Mouse (Mus musculus): ENCODE data around the gene Magea5. TPM values are rescaled to one million over a fixed set of nuclear protein-coding genes. Genes with fewer than 3 reads are reported as not detected.
"Not testable (repeated sequence)": the region's sequence is repeated elsewhere in the genome, so short reads cannot be mapped to it uniquely, and the experiment has no call there.

Gene Magea5
- total RNA-seq (2014; rRNA removed) (not detected in 2 replicates), polyA plus RNA-seq (2015; fragmentation: Nextera tagmentation; extraction: Ambion mirVana) (not detected in 2 replicates)

GRCm38 (mm10) chrX:155063045-155063444 is at the start of gene Magea5:
Gene Magea5, minus strand, starts transcription at chrX:155063145.
- not testable (repeated sequence) for H3K9me3 ChIP-seq (ENCODE audit: low read length); DNase-seq (ENCODE audit: low spot score); ATAC-seq; H3K4me1 ChIP-seq (ENCODE audit: insufficient read depth, low read length); H3K36me3 ChIP-seq (ENCODE audit: insufficient read depth, low read length); H3K4me3 ChIP-seq (ENCODE audit: low read length); H3K9ac ChIP-seq (replicated peaks; ENCODE audit: low read length); H3K4me2 ChIP-seq (ENCODE audit: low read depth, low read length); H3K27me3 ChIP-seq (ENCODE audit: insufficient read depth, low read length); H3K27ac ChIP-seq
- 85% methylated on average over 13 of the region's 16 CpGs for WGBS

DNA sequence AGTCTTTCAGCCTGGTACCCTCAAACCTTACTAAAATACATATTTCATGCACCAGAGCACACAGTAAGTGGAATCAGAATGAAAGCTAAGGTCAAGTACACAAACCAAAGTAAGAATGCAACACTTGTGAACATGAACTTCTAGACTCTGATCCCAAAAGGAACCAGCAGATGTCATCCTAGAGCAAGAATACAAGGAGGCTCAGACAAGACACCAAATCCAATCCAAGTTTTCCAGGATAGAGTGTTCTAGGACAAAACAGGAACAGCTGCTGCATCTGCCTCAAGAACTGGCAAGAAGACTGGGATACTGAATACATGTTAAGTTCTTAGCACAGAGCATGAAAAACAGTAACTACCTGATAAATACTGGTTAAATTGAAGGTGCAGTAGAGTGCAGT is 35.1 kb upstream of the Magea5 start:
- DNase-seq (ENCODE audit: low spot score) = peak; percentile 36

GRCm38 (mm10) chrX:155093566-155093965 is 30.6 kb upstream of the Magea5 start, which contains the start of gene Magea2:
Gene Magea2, minus strand, starts transcription at chrX:155093666.
- not testable (repeated sequence) for ATAC-seq; H3K4me2 ChIP-seq (ENCODE audit: low read depth, low read length); H3K27ac ChIP-seq; H3K4me3 ChIP-seq (ENCODE audit: low read length); H3K9ac ChIP-seq (replicated peaks; ENCODE audit: low read length); H3K36me3 ChIP-seq (ENCODE audit: insufficient read depth, low read length); H3K27me3 ChIP-seq (ENCODE audit: insufficient read depth, low read length); H3K4me1 ChIP-seq (ENCODE audit: insufficient read depth, low read length); H3K9me3 ChIP-seq (ENCODE audit: low read length); DNase-seq (ENCODE audit: low spot score)
- WGBS = 89% methylated on average over 2 of the region's 4 CpGs

More for the DNA sequence above, 35.1 kb upstream of the Magea5 start:
- H3K4me3 ChIP-seq (ENCODE audit: low read length) = no peak overlapping the region
- H3K4me1 ChIP-seq (ENCODE audit: insufficient read depth, low read length) = no peaks in the 10 kb centered on the region
- TF ChIP-seq CTCF (IDR thresholded peaks at IDR 0.05; ENCODE audit: low read depth) = peak; percentile 56
- H3K36me3 ChIP-seq (ENCODE audit: insufficient read depth, low read length) = no peaks in the 10 kb centered on the region
- no peaks in the 10 kb centered on the region for H3K9me3 ChIP-seq (ENCODE audit: low read length)
- no peak for ATAC-seq
- H3K9ac ChIP-seq (replicated peaks; ENCODE audit: low read length) = no peak overlapping the region
- H3K27ac ChIP-seq = no peak overlapping the region
- H3K27me3 ChIP-seq (ENCODE audit: insufficient read depth, low read length) = no peaks in the 10 kb centered on the region
- H3K4me2 ChIP-seq (ENCODE audit: low read depth, low read length) = no peak overlapping the region

GRCm38 (mm10) chrX:155089693-155090092 is 26.7 kb upstream of the Magea5 start, which contains the start of gene Magea1:
Gene Magea1, minus strand, starts transcription at chrX:155089793.
- not testable (repeated sequence) for ATAC-seq; H3K36me3 ChIP-seq (ENCODE audit: insufficient read depth, low read length); H3K9ac ChIP-seq (replicated peaks; ENCODE audit: low read length); H3K4me2 ChIP-seq (ENCODE audit: low read depth, low read length); H3K27me3 ChIP-seq (ENCODE audit: insufficient read depth, low read length); DNase-seq (ENCODE audit: low spot score); H3K27ac ChIP-seq; H3K9me3 ChIP-seq (ENCODE audit: low read length); H3K4me1 ChIP-seq (ENCODE audit: insufficient read depth, low read length); H3K4me3 ChIP-seq (ENCODE audit: low read length)
- WGBS = 89% methylated on average over 1 of the region's 2 CpGs

Other genes with a start within 250 kb of the Magea5 start
- gene Cldn34b1, start 172.9 kb downstream of the Magea5 start, total RNA-seq (2014; rRNA removed) = not detected in 2 replicates
- not detected in 2 replicates for gene Cldn34b1, start 172.9 kb downstream of the Magea5 start, polyA plus RNA-seq (2015; fragmentation: Nextera tagmentation; extraction: Ambion mirVana)
- not detected in 2 replicates for gene Magea6, start 127.2 kb downstream of the Magea5 start, total RNA-seq (2014; rRNA removed)
- gene Magea6, start 127.2 kb downstream of the Magea5 start, polyA plus RNA-seq (2015; fragmentation: Nextera tagmentation; extraction: Ambion mirVana) = not detected in 2 replicates
- gene Magea3, start 113.6 kb downstream of the Magea5 start, total RNA-seq (2014; rRNA removed) = not detected in 2 replicates
- gene Magea3, start 113.6 kb downstream of the Magea5 start, polyA plus RNA-seq (2015; fragmentation: Nextera tagmentation; extraction: Ambion mirVana) = not detected in 2 replicates
- gene Magea8, start 67.3 kb downstream of the Magea5 start, total RNA-seq (2014; rRNA removed) = not detected in 2 replicates
- not detected in 2 replicates for gene Magea8, start 67.3 kb downstream of the Magea5 start, polyA plus RNA-seq (2015; fragmentation: Nextera tagmentation; extraction: Ambion mirVana)
- gene Magea1, start 26.6 kb upstream of the Magea5 start, total RNA-seq (2014; rRNA removed) = not detected in 2 replicates
- not detected in 2 replicates for gene Magea1, start 26.6 kb upstream of the Magea5 start, polyA plus RNA-seq (2015; fragmentation: Nextera tagmentation; extraction: Ambion mirVana)
- gene Magea2, start 30.5 kb upstream of the Magea5 start, total RNA-seq (2014; rRNA removed) = not detected in 2 replicates
- gene Magea2, start 30.5 kb upstream of the Magea5 start, polyA plus RNA-seq (2015; fragmentation: Nextera tagmentation; extraction: Ambion mirVana) = not detected in 2 replicates
- not detected in 2 replicates for gene Cldn34b2, start 65.3 kb upstream of the Magea5 start, total RNA-seq (2014; rRNA removed)
- gene Cldn34b2, start 65.3 kb upstream of the Magea5 start, polyA plus RNA-seq (2015; fragmentation: Nextera tagmentation; extraction: Ambion mirVana) = not detected in 2 replicates
- gene Sat1, start 153.3 kb upstream of the Magea5 start, total RNA-seq (2014; rRNA removed) = 30.2 and 34.6 TPM in 2 replicates
- gene Sat1, start 153.3 kb upstream of the Magea5 start, polyA plus RNA-seq (2015; fragmentation: Nextera tagmentation; extraction: Ambion mirVana) = 107 and 109 TPM in 2 replicates
- gene Acot9, start 199.3 kb upstream of the Magea5 start, total RNA-seq (2014; rRNA removed) = 21.3 and 28.1 TPM in 2 replicates
- 49.5 and 50.7 TPM in 2 replicates for gene Acot9, start 199.3 kb upstream of the Magea5 start, polyA plus RNA-seq (2015; fragmentation: Nextera tagmentation; extraction: Ambion mirVana)

Data from hindbrain, postnatal 0 days (tissue).